Mouse (Mus musculus): ENCODE data around the gene Papola.

GRCm38 (mm10) chr12:105805790-105806189 lies 21.3 kb downstream of the Papola start:
- TF ChIP-seq CTCF (IDR thresholded peaks at IDR 0.05; ENCODE audit: low read depth, low read length), result no peak
- TF ChIP-seq POLR2A (IDR thresholded peaks at IDR 0.05; ENCODE audit: borderline replicate concordance, low read depth, low read length), result no peak
